ENCODE assay signal across 20 mouse cellular contexts in genomic region chr3:21493384-21493783, GRCm38 (mm10).
A peak's percentile ranks its signal among the peaks of the same experiment; 100 is the strongest.
DNase-seq lines count a peak whose midpoint lies in the region; ATAC-seq lines count a peak whose summit lies in the region.
"Had no signal": no experiment of that assay in that cellular context is flagged by ENCODE, and none has a peak within 500 bp of the region (broad histone marks: within the 10 kb centered on the region; RNA-seq: fewer than 3 reads in every experiment).

No protein-coding gene starts in this region.

- H3K9me3 ChIP-seq in hindbrain, embryonic 11.5 days (ENCODE audit: control insufficient read depth, low read length), result no peaks in the 10 kb centered on the region
- H3K9me3 ChIP-seq in hindbrain, embryonic 10.5 days, result no peaks in the 10 kb centered on the region
- no peaks in the 10 kb centered on the region for H3K9me3 ChIP-seq in hindbrain, embryonic 13.5 days
- H3K9me3 ChIP-seq in neural tube, embryonic 15.5 days (replicated peaks), result no peaks in the 10 kb centered on the region
- H3K9me3 ChIP-seq: embryonic facial prominence, embryonic 10.5 days; G1E had no signal

- no peaks in the 10 kb centered on the region for H3K27me3 ChIP-seq in hindbrain, embryonic 11.5 days (ENCODE audit: control insufficient read depth, insufficient read depth, low read length)
- H3K27me3 ChIP-seq in hindbrain, embryonic 10.5 days (ENCODE audit: insufficient read depth, poor library complexity, severe bottlenecking), result no peaks in the 10 kb centered on the region
- H3K27me3 ChIP-seq in hindbrain, embryonic 13.5 days, result no peaks in the 10 kb centered on the region
- no peaks in the 10 kb centered on the region for H3K27me3 ChIP-seq in neural tube, embryonic 15.5 days (replicated peaks)
- H3K27me3 ChIP-seq: forebrain, embryonic 13.5 days; heart, embryonic 13.5 days had no signal

- DNase-seq in hindbrain, embryonic 11.5 days (ENCODE audit: low spot score), result no peak
- DNase-seq in hindbrain, embryonic 10.5 days (ENCODE audit: low spot score), result no peak
- DNase-seq in mesoderm, embryonic 11.5 days (ENCODE audit: low read depth, low spot score), result peak; percentile 30
- DNase-seq: adrenal gland, adult 8-10 months; adrenal gland, postnatal 36 days; B cell, adult 2 months; cerebellum, adult 2 months; cerebellum, postnatal 10 days; forebrain, postnatal 0 days; gastrocnemius, postnatal 14 days; heart, postnatal 36 days had no signal

- 82% methylated on average over 6 of the region's 6 CpGs for WGBS in hindbrain, embryonic 11.5 days
- WGBS in hindbrain, embryonic 10.5 days, result 91% methylated on average over 6 of the region's 6 CpGs
- WGBS in hindbrain, embryonic 13.5 days, result 50% methylated on average over 6 of the region's 6 CpGs
- WGBS in neural tube, embryonic 15.5 days, result 46% methylated on average over 6 of the region's 6 CpGs

- no peak overlapping the region for H3K4me2 ChIP-seq in hindbrain, embryonic 11.5 days (replicated peaks; ENCODE audit: low read depth, low read length)
- H3K4me2 ChIP-seq in hindbrain, embryonic 13.5 days, result no peak overlapping the region
- H3K4me2 ChIP-seq in neural tube, embryonic 15.5 days, result no peak overlapping the region
- H3K4me2 ChIP-seq: forebrain, embryonic 13.5 days; heart, embryonic 13.5 days had no signal

- peak; percentile 64 for ATAC-seq in hindbrain, embryonic 11.5 days (ENCODE audit: low FRiP score)
- ATAC-seq in hindbrain, embryonic 13.5 days (ENCODE audit: low FRiP score), result peak; percentile 78
- 0 out of 2 replicates have a peak, but pooled peaks have one; percentile 47 for ATAC-seq in neural tube, embryonic 15.5 days (ENCODE audit: low FRiP score)
- ATAC-seq in granulocyte monocyte progenitor cell, adult 5-6 weeks (replicated peaks; ENCODE audit: poor library complexity, severe bottlenecking), result no peak
- ATAC-seq in megakaryocyte, adult 5-6 weeks (ENCODE audit: poor library complexity, severe bottlenecking), result no peak
- ATAC-seq: CD4-positive, CD25-positive, alpha-beta regulatory T cell, adult 4 months; forebrain, embryonic 13.5 days; forebrain, postnatal 0 days had no signal

- H3K27ac ChIP-seq in hindbrain, embryonic 11.5 days (ENCODE audit: low read depth, low read length), result no peak overlapping the region
- no peak overlapping the region for H3K27ac ChIP-seq in hindbrain, embryonic 10.5 days
- H3K27ac ChIP-seq in hindbrain, embryonic 13.5 days, result no peak overlapping the region
- no peak overlapping the region for H3K27ac ChIP-seq in neural tube, embryonic 15.5 days (replicated peaks)
- H3K27ac ChIP-seq: embryonic facial prominence, embryonic 10.5 days; forebrain, embryonic 13.5 days; heart, embryonic 13.5 days had no signal

- no peaks in the 10 kb centered on the region for H3K36me3 ChIP-seq in hindbrain, embryonic 11.5 days (ENCODE audit: control insufficient read depth, insufficient read depth, low read length)
- H3K36me3 ChIP-seq in hindbrain, embryonic 10.5 days, result no peaks in the 10 kb centered on the region
- H3K36me3 ChIP-seq in hindbrain, embryonic 13.5 days, result no peaks in the 10 kb centered on the region
- H3K36me3 ChIP-seq in neural tube, embryonic 15.5 days, result no peaks in the 10 kb centered on the region
- H3K36me3 ChIP-seq: embryonic facial prominence, embryonic 10.5 days; G1E; heart, embryonic 13.5 days had no signal

- H3K4me1 ChIP-seq in hindbrain, embryonic 11.5 days (replicated peaks; ENCODE audit: control insufficient read depth, insufficient read depth, low read length), result no peaks in the 10 kb centered on the region
- H3K4me1 ChIP-seq in hindbrain, embryonic 10.5 days (replicated peaks), result 0 out of 2 replicates have a peak, but pooled peaks cover 3% of the 10 kb centered on the region
- peaks cover 17% of the 10 kb centered on the region for H3K4me1 ChIP-seq in hindbrain, embryonic 13.5 days (replicated peaks)
- H3K4me1 ChIP-seq in neural tube, embryonic 15.5 days, result 0 out of 2 replicates have a peak, but pooled peaks cover 6% of the 10 kb centered on the region

- no peak overlapping the region for H3K9ac ChIP-seq in hindbrain, embryonic 11.5 days (ENCODE audit: low read depth, low read length)
- H3K9ac ChIP-seq in hindbrain, embryonic 13.5 days, result no peak overlapping the region
- no peak overlapping the region for H3K9ac ChIP-seq in neural tube, embryonic 15.5 days (replicated peaks)
- H3K9ac ChIP-seq: forebrain, embryonic 13.5 days; forebrain, postnatal 0 days; heart, embryonic 13.5 days had no signal

- H3K4me3 ChIP-seq in hindbrain, embryonic 11.5 days (ENCODE audit: low read depth, low read length), result no peak overlapping the region
- H3K4me3 ChIP-seq in hindbrain, embryonic 10.5 days, result no peak overlapping the region
- H3K4me3 ChIP-seq in hindbrain, embryonic 13.5 days, result no peak overlapping the region
- H3K4me3 ChIP-seq in neural tube, embryonic 15.5 days (replicated peaks), result no peak overlapping the region
- H3K4me3 ChIP-seq: embryonic facial prominence, embryonic 10.5 days; forebrain, embryonic 13.5 days; heart, embryonic 13.5 days had no signal

Comparison
In these comparisons a context has a peak if more than half of its experiments do, and no peak if none do; other contexts are left out.
1. ATAC-seq: peak in hindbrain, embryonic 11.5 days (single experiment), hindbrain, embryonic 13.5 days (single experiment) and neural tube, embryonic 15.5 days (single experiment); none in granulocyte monocyte progenitor cell, adult 5-6 weeks (single experiment) and megakaryocyte, adult 5-6 weeks (single experiment).